Mouse (Mus musculus) frontal cortex, postnatal 25 days (tissue): ENCODE data around the gene Mpo.

Experiments used
- DNase-seq, 2 experiments: peaks; one replicate each; pipeline ENCODE4 v3.0.0; 2022; ENCODE audit warnings: low spot score in 2 of 2

The Mpo gene

DNA sequence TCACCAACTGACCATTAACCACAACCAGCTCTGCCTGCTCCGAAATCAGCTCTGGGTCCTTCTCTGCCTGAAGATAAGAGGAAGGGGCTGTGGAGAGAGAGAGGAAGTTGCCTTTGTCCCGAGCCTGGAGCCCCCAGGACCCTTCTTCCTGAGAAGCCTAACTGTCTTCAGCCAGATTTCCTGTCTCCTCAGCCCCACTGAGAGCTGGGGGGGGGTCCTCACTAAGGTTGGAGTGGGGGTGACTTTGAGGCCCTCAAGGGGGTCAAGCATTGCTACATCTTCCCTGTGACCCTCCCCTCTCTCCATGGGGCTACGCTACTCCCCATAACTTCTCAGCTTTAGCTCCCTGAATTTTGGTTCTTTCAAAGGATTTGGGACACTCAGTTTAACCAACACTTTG lies at the start of gene Mpo:
Mpo (plus strand) TSS at position 122 of the 400 bp plus-strand sequence.
- DNase-seq: no peak

GRCm38 (mm10) chr11:87743691-87744090 lies 49.7 kb upstream of the Mpo start:
- no peak for DNase-seq

DNA sequence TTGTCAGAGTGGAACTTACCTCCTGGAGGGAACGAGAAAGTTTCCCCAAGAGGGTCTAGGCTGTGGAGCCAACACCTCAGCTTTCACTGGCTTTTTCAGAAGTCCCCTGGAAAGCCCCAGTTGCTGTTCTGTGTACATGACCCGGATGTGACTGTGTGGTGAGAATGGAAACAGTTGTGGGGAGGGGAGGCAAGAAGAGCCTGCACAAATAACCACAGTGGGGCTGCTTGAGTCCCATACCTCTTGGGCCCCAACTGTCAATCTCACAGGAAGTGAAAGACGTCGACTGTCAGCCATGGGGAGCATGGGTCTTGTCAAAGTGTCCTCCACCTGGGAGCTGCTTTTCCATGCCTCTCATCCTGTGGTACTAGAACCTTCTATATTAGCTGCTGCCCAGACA lies 48.4 kb upstream of the Mpo start:
- DNase-seq: no peak

- no peak for DNase-seq
Observed at GRCm38 (mm10) chr11:87745632-87746555, 47.5 kb upstream of the Mpo start.

DNA sequence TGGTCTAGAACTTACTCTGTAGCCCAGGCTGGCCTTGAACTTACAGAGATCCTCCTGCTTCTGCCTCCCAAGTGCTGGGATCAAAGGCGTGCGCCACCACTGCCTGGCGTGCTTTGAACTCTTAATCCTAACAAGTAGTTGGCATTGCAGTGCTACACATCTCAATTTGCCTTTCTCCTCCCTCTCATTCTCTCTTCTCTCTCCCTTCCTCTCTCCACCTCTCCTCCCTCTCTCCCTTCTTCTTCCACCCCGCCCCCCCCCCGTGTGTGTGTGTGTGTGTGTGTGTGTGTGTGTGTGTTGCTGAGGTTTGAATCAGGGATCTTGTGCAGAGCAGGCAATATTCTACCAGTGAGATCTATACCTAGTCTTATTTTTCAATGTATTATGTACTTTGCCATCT lies 46.1 kb upstream of the Mpo start:
- DNase-seq: no peak

DNA sequence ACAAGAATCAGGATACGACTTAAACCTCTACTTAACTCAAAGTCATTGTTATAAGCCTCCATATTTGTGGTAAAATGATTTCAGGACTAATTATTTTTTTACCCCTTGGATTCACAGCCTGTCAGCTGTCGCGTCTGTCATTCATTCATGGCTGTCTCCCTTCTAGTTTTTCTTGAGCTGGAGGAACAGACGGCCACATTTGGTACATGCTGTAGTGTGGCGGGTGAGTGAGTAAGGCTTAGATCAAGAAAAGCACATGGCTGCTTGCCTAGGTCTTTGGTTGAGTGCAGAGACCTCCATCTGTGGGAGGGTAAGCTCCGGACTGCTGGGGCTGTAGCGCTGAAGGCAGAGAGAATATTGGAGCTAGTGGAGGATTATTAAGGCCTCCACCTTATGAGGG lies 45.7 kb upstream of the Mpo start:
- DNase-seq: no peak

- no peak for DNase-seq
Observed at GRCm38 (mm10) chr11:87748132-87749119, 45.0 kb upstream of the Mpo start.

DNA sequence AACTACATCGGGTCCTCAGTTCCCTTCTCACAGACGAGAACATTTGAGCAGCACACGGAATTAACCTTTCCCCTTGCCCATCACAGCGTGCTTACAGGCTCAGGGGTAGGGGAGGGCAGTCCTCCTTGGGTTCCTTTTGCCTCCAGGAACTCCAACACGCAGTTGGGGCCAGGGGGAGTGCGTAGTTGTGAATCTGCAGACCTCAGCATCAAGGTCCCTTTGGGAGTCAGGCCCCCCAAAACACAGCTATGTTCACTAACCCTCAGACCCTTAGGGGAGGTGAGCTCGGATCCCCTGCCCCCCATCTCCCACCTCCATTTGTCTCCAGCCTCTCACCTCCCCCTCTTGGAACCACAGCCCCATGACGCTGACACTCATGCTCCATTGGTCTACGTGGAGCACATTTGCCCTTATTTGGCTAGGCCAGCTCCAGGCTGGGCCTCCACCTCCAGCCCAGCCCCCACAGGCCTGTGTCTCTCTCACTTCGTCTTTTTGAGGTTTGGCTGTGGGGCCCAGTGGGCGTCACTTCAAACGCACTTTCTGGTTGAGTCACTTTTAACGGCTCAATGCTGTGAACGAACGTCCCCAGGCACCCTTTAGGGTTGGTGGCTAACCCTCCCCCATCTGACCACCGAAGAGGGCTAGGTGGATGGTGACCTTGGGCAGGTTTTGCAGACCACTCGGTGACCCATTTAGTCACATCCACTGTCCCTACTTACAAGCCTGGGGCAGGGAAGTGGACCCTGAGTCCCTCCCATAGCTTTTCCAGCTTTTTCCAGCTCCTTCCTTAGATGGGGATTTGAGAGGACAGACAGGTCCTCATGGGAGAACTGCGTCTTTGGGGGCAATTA lies 44.0 kb upstream of the Mpo start:
- DNase-seq: peak in 1 of 2 experiments; percentile 23

- DNase-seq: no peak
Observed at GRCm38 (mm10) chr11:87750043-87750421, 43.3 kb upstream of the Mpo start.

DNA sequence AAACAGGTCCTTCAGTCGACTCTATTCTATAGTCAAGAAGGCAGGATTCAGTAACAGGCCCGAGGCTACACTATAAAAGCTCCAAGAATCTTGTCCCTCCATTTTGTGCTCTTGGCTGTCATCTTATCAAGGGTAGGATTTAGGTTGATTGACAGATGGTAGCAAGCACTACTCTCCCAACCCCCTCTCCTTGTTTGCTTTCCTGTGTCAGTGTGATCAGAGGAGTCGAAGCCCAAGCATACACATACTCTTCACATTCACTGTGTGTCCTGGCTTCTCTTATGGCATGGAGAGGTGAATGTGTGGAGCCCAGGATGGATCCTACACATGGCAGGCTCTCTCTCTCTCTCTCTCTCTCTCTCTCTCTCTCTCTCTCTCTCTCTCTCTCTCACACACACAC lies 42.9 kb upstream of the Mpo start:
- DNase-seq: no peak

DNA sequence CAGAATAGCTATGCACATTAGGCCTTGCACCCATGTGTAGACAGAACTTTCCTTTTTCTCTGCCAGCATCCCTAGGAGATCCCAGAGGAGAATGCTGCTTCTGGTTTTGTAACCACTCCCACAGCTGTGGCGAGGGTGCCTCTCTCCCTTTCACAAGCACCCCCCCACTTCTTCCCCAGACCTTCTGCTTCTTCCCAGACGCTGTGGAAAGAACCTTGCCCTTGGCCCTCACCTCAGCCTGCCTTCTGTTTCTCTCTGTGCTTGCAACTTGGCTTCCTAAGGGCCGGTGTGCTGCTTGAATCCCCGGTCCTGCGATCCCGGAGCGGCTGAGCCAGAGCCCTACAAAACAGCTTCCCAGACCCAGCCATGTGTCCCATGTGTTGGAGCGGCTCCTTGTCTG lies 42.4 kb upstream of the Mpo start:
- DNase-seq: no peak

GRCm38 (mm10) chr11:87751491-87751966 lies 41.9 kb upstream of the Mpo start:
- no peak for DNase-seq

- no peak for DNase-seq
Observed at GRCm38 (mm10) chr11:87752307-87752706, 41.1 kb upstream of the Mpo start.

DNA sequence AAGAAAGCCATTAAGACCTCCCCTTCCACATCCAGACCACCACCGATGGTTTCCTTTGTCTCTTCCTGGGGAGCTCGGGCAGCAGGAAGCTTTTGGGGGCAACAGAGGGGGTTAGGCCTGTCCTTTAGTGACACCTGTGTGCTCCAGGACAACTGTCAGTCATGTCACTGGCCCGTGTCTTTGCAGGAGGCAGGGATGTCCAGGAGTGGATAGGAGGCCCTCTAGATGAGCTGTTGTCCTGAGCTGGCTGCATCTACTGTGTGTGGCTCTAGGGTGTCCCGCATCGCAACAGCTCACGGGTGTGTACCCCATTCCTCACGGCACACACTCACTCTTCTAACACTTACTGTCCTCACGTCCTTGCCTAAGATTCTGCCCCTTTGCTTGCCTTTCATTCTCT lies 40.1 kb upstream of the Mpo start:
- no peak for DNase-seq

GRCm38 (mm10) chr11:87753891-87754501 lies 39.4 kb upstream of the Mpo start:
- no peak for DNase-seq

DNA sequence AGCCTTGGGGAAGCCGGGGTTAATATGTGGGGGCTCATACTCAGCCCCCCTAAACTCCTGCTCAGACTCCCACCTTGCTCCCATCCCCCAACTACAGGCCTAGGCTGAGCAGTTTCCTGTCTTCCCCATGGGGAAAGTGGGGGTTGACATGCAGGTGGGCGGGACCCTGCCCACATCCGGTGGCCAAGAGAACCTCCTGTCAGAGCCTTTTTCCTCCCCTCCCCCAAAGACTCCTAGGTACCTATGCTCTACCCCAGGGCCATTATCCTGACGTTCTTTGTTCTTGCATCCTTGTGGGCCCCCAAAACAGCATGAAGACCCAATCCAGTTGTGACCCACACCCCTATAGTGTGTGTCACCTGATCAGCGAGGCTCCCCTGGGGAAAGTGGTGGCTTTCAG lies 38.8 kb upstream of the Mpo start:
- no peak for DNase-seq

GRCm38 (mm10) chr11:87755360-87756017 lies 37.9 kb upstream of the Mpo start:
- no peak for DNase-seq

DNA sequence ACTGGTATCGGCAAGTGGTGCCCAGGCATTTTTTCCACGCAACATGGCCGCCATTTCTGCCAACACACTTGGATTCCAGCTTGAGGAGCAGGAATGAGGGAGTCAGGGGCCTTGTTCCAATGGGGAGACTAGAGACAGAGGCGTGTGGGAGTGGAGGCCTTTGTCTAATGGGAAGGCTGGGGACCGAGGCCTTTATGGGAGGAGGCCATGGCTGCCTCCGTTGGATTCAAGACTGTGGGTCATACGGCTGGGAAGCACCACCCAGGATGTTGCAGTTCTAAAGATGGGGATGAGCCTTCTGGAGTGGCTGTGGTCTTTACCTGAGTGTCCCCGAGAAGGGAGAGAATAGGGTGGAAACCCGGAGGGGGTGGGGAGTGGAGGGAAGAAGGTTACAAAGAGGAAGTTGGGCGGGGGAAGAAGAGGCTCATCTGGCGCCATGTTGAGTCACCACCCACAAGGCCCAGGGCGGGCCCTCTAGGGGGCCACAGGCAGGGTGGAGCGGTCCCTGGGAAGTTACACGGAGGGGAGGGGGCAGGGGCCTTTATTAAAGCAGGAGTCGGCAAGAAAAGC lies 37.0 kb upstream of the Mpo start:
- DNase-seq: no peak

GRCm38 (mm10) chr11:87757001-87757954 lies 36.1 kb upstream of the Mpo start:
- DNase-seq: no peak
